Mouse (Mus musculus): ENCODE data around the gene Scrn3. TPM values are rescaled to one million over a fixed set of nuclear protein-coding genes. Genes with fewer than 3 reads are reported as not detected.

Scrn3 gene
- polyA plus RNA-seq, 1 experiment from 2014 or later: 18.5 TPM

GRCm38 (mm10) chr2:73277709-73278075 is 34.7 kb upstream of the Scrn3 start:
- Histone ChIP-seq H3K4me2 (peak overlapping the region; percentile 48), H3K9me3 (replicated peaks) (no peaks in the 10 kb centered on the region), H3K27ac (no peak overlapping the region), H3K27me3 (peaks cover 83% of the 10 kb centered on the region), H3K4me1 (peaks cover 58% of the 10 kb centered on the region), H3K9ac (no peak overlapping the region), H3K36me3 (no peaks in the 10 kb centered on the region), H3K4me3 (replicated peaks) (peak overlapping the region; percentile 26)
- 3% methylated on average over 18 of the region's 18 CpGs for WGBS
- peak; percentile 12; the same call in 1 of the 2 replicates for ATAC-seq (replicated peaks; ENCODE audit: low FRiP score)

- Histone ChIP-seq H3K27ac (no peak overlapping the region), H3K4me2 (peak overlapping the region; percentile 39), H3K9ac (no peak overlapping the region), H3K9me3 (replicated peaks) (no peaks in the 10 kb centered on the region), H3K4me3 (replicated peaks) (peak overlapping the region; percentile 10), H3K36me3 (no peaks in the 10 kb centered on the region), H3K4me1 (peaks cover 52% of the 10 kb centered on the region), H3K27me3 (peaks cover 77% of the 10 kb centered on the region)
- ATAC-seq (replicated peaks; ENCODE audit: low FRiP score): no peak
- WGBS: 2% methylated on average over 20 of the region's 20 CpGs
These were observed 34.1 kb upstream of the Scrn3 start for GRCm38 (mm10) chr2:73278131-73278854.

- under 1% methylated on average over 17 of the region's 17 CpGs for WGBS
- peak overlapping the region; percentile 39 for H3K4me2 ChIP-seq
- H3K27ac ChIP-seq: no peak overlapping the region
- peak overlapping the region; percentile 10 for H3K4me3 ChIP-seq (replicated peaks)
- H3K9me3 ChIP-seq (replicated peaks): no peaks in the 10 kb centered on the region
- H3K9ac ChIP-seq: no peak overlapping the region
- H3K4me1 ChIP-seq: peaks cover 46% of the 10 kb centered on the region
- no peaks in the 10 kb centered on the region for H3K36me3 ChIP-seq
- peaks cover 71% of the 10 kb centered on the region for H3K27me3 ChIP-seq
- peak; percentile 50 for ATAC-seq (replicated peaks; ENCODE audit: low FRiP score)
These were observed 33.5 kb upstream of the Scrn3 start for GRCm38 (mm10) chr2:73278869-73279268.

GRCm38 (mm10) chr2:73279271-73280038 is 32.9 kb upstream of the Scrn3 start:
- Histone ChIP-seq H3K4me2 (peak overlapping the region; percentile 39), H3K27ac (no peak overlapping the region), H3K36me3 (no peaks in the 10 kb centered on the region), H3K9me3 (replicated peaks) (no peaks in the 10 kb centered on the region), H3K9ac (no peak overlapping the region), H3K4me3 (replicated peaks) (peak overlapping the region; percentile 10), H3K4me1 (peaks cover 40% of the 10 kb centered on the region), H3K27me3 (peaks cover 66% of the 10 kb centered on the region)
- ATAC-seq (replicated peaks; ENCODE audit: low FRiP score): no peak
- WGBS: 2% methylated on average over 31 of the region's 31 CpGs

GRCm38 (mm10) chr2:73280356-73281047 is 31.9 kb upstream of the Scrn3 start:
- Histone ChIP-seq H3K36me3 (0 out of 2 replicates have a peak, but pooled peaks cover 3% of the 10 kb centered on the region), H3K27ac (no peak overlapping the region), H3K4me1 (peaks cover 37% of the 10 kb centered on the region), H3K4me2 (peak overlapping the region; percentile 34), H3K9ac (no peak overlapping the region), H3K27me3 (peaks cover 61% of the 10 kb centered on the region), H3K4me3 (replicated peaks) (peak overlapping the region; percentile 17), H3K9me3 (replicated peaks) (no peaks in the 10 kb centered on the region)
- WGBS: 3% methylated on average over 33 of the region's 33 CpGs
- ATAC-seq (replicated peaks; ENCODE audit: low FRiP score): no peak

- Histone ChIP-seq H3K27ac (no peak overlapping the region), H3K36me3 (0 out of 2 replicates have a peak, but pooled peaks cover 3% of the 10 kb centered on the region), H3K9me3 (replicated peaks) (no peaks in the 10 kb centered on the region), H3K27me3 (peaks cover 55% of the 10 kb centered on the region), H3K9ac (no peak overlapping the region), H3K4me2 (peak overlapping the region; percentile 34), H3K4me1 (peaks cover 37% of the 10 kb centered on the region), H3K4me3 (replicated peaks) (peak overlapping the region; percentile 17)
- ATAC-seq (replicated peaks; ENCODE audit: low FRiP score): no peak
- 9% methylated on average over 22 of the region's 22 CpGs for WGBS
These were observed 31.2 kb upstream of the Scrn3 start for GRCm38 (mm10) chr2:73281048-73281661.

- 13% methylated on average over 7 of the region's 7 CpGs for WGBS
These were observed 30.7 kb upstream of the Scrn3 start for GRCm38 (mm10) chr2:73281707-73282106.

GRCm38 (mm10) chr2:73285630-73286029 is 26.8 kb upstream of the Scrn3 start:
- Histone ChIP-seq H3K9ac (no peak overlapping the region), H3K27me3 (peaks cover 16% of the 10 kb centered on the region), H3K4me3 (replicated peaks) (no peak overlapping the region), H3K36me3 (peaks cover 28% of the 10 kb centered on the region), H3K4me2 (no peak overlapping the region), H3K9me3 (replicated peaks) (no peaks in the 10 kb centered on the region), H3K27ac (no peak overlapping the region), H3K4me1 (peaks cover 9% of the 10 kb centered on the region)
- WGBS: 10% methylated on average over 2 of the region's 2 CpGs
- no peak for ATAC-seq (replicated peaks; ENCODE audit: low FRiP score)

More at GRCm38 (mm10) chr2:73281707-73282106, 30.7 kb upstream of the Scrn3 start:
- H3K9me3 ChIP-seq (replicated peaks): no peaks in the 10 kb centered on the region
- no peak for ATAC-seq (replicated peaks; ENCODE audit: low FRiP score)
- no peak overlapping the region for H3K4me2 ChIP-seq
- peaks cover 37% of the 10 kb centered on the region for H3K4me1 ChIP-seq
- H3K36me3 ChIP-seq: 0 out of 2 replicates have a peak, but pooled peaks cover 3% of the 10 kb centered on the region
- no peak overlapping the region for H3K27ac ChIP-seq
- peaks cover 52% of the 10 kb centered on the region for H3K27me3 ChIP-seq
- no peak overlapping the region for H3K4me3 ChIP-seq (replicated peaks)
- no peak overlapping the region for H3K9ac ChIP-seq

GRCm38 (mm10) chr2:73291130-73291529 is 21.3 kb upstream of the Scrn3 start:
- Histone ChIP-seq H3K27me3 (no peaks in the 10 kb centered on the region), H3K4me2 (no peak overlapping the region), H3K4me1 (no peaks in the 10 kb centered on the region), H3K9ac (no peak overlapping the region), H3K9me3 (replicated peaks) (no peaks in the 10 kb centered on the region), H3K36me3 (peaks cover 58% of the 10 kb centered on the region), H3K27ac (no peak overlapping the region), H3K4me3 (replicated peaks) (no peak overlapping the region)
- ATAC-seq (replicated peaks; ENCODE audit: low FRiP score): no peak
- 90% methylated on average over 4 of the region's 4 CpGs for WGBS

- no peak overlapping the region for H3K4me2 ChIP-seq
- ATAC-seq (replicated peaks; ENCODE audit: low FRiP score): no peak
- H3K9me3 ChIP-seq (replicated peaks): no peaks in the 10 kb centered on the region
- H3K27me3 ChIP-seq: no peaks in the 10 kb centered on the region
- peaks cover 45% of the 10 kb centered on the region for H3K36me3 ChIP-seq
- no peak overlapping the region for H3K4me3 ChIP-seq (replicated peaks)
- 79% methylated on average over 7 of the region's 7 CpGs for WGBS
- no peak overlapping the region for H3K9ac ChIP-seq
- H3K4me1 ChIP-seq: no peaks in the 10 kb centered on the region
- no peak overlapping the region for H3K27ac ChIP-seq
These were observed 17.4 kb upstream of the Scrn3 start for GRCm38 (mm10) chr2:73295023-73295422.

- no peak for ATAC-seq (replicated peaks; ENCODE audit: low FRiP score)
- Histone ChIP-seq H3K9ac (no peak overlapping the region), H3K27ac (no peak overlapping the region), H3K4me2 (no peak overlapping the region), H3K4me1 (no peaks in the 10 kb centered on the region), H3K9me3 (replicated peaks) (no peaks in the 10 kb centered on the region), H3K27me3 (no peaks in the 10 kb centered on the region), H3K4me3 (replicated peaks) (no peak overlapping the region), H3K36me3 (peaks cover 42% of the 10 kb centered on the region)
- 89% methylated on average over 7 of the region's 7 CpGs for WGBS
These were observed 14.2 kb upstream of the Scrn3 start for GRCm38 (mm10) chr2:73298154-73298553.

All from kidney, embryonic 15.5 days (tissue).